Mouse (Mus musculus): ENCODE data around the gene Gm16503.
"Not testable (repeated sequence)": the region's sequence is repeated elsewhere in the genome, so short reads cannot be mapped to it uniquely, and the experiment has no call there.

Gene Gm16503

DNA sequence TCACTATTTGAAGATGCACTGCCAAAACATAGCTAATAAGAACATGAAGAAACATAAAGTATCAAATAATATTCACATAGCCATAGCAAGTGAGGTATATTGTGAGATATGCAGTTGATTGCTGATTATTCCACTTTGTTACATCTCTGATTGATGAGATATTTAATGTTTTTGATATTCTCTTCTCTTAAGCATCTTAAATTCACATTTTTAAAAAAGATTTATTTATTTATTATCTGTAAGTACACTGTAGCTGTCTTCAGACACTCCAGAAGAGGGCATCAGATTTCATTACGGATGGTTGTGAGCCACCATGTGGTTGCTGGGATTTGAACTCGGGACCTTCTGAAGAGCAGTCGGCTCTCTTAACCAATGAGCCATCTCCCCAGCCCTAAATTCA is at the start of gene Gm16503:
TSS of gene Gm16503 (plus strand) at position 301 of the 400 bp plus-strand sequence.
- DNase-seq (ENCODE audit: low spot score) = not testable (repeated sequence)

DNA sequence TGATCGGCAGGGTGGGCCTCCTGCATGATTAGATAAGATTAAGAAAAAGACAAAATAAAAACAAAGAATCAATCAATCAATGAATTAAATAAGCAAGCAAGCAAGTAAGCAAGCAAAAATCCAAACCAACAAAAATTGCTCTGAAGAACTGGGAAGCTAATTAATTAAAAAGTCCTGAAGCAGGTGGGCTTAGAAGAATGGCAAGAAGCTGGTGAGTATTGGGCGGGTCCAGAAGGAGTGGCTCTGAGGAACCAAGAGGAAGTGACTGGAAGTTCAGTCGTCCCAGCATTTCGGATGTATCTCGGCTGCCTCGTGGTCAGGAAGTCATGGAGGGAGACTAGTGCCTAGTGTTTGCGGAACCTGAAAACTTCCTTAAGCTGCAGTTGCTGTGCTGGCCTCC is 47.9 kb upstream of the Gm16503 start, which contains the start of gene Zfp982:
TSS of gene Zfp982 (plus strand) at position 301 of the 400 bp plus-strand sequence.
- not testable (repeated sequence) for DNase-seq (ENCODE audit: low spot score)

DNA sequence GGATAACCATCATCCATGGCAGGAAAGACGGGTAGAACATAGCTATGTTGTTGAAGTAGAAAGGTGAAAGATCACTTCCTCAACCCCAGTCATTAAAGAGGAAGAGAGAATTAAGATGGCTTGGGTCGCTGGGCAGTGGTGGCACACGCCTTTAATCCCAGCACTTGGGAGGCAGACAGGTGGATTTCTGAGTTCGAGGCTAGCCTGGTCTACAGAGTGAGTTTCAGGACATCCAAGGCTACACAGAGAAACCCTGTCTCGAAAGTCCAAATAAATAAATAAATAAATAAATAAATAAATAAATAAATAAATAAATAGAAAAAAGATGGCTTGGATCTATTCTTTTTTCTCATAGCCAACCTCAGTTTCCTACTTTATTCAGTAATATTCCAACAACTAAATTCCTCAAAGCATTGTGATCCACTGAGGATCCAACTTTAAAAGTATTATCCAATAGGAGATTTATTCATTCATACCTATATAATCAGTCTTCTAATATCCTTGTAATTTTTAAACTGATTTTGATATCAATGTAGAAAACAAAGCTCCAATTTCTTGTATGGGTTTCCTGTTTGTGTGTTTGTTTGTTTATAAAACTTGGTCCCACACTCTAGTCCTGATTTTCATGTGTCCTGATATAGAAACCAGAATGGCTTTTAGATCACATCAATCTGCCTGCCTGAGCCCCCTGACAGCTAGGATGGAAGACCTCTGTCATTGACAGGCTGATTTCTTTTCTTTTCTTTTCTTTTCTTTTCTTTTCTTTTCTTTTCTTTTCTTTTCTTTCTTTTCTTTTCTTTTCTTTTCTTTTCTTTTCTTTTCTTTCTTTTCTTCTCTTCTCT is 41.0 kb upstream of the Gm16503 start:
- DNase-seq (ENCODE audit: low spot score) = not testable (repeated sequence)

- DNase-seq (ENCODE audit: low spot score) = no peak
Observed at GRCm38 (mm10) chr4:147509174-147509573, 30.8 kb upstream of the Gm16503 start.

DNA sequence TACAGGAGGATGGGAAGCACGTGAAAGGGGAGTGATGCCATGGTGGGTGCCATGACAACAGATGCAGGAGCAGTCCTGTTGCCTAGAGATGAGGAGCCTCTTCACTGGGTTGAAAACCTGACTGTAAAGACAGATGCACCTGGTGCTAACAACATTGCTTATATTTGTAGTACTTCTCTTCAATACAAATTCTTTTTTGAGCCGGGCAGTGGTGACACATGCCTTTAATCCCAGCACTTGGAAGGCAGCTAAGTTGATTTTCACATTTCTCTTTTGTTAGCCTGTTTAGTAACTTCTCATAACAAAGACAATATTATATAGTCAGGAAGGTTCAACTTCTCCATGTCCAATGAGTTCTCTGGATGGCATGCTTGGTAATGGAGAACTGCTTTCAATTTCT is 21.0 kb upstream of the Gm16503 start:
- DNase-seq (ENCODE audit: low spot score) = no peak

DNA sequence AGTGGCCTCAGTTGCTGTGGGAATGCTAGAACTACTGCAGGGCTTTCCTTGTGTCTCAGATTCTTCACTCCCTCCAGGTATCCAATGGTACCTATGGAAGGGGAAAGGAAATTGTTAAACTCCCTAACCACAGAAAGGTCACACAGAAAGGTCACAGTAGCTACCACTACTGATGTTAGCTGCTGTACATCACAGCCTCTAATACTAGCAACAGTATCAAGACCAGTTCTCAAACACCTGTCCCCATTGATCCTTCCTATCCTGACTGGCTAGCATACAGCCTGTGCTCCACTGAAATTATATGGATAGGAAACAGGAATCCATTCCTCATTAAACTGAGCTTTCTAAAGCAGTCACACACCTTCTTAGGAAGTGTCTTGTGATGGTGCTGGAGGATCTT is 19.9 kb upstream of the Gm16503 start:
- DNase-seq (ENCODE audit: low spot score) = no peak

GRCm38 (mm10) chr4:147525125-147525524 is 14.9 kb upstream of the Gm16503 start:
- DNase-seq (ENCODE audit: low spot score) = no peak

GRCm38 (mm10) chr4:147530366-147530765 is 9.7 kb upstream of the Gm16503 start:
- DNase-seq (ENCODE audit: low spot score) = no peak

- not testable (repeated sequence) for DNase-seq (ENCODE audit: low spot score)
Observed at GRCm38 (mm10) chr4:147535916-147536315, 4.1 kb upstream of the Gm16503 start.

DNA sequence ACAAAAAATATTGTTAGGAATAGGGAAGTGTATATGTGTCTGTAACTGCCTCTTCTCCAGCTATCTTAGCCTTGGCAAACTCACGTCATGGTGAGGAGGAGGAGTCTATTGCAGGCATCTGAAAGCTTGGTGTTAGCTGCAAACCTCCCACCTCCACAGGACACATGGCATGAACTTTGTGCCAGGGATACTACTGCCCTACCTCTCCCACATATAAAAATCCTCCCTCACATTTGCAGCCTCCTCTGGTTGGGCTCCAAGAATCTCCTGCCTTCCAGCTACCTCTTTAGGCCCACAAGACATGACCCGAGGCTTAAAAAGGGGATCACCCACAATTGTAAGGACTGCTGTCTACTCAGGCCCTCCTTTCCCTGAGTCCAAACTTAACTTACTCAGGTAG is 2.3 kb upstream of the Gm16503 start:
- DNase-seq (ENCODE audit: low spot score) = no peak

- DNase-seq (ENCODE audit: low spot score) = no peak
Observed at GRCm38 (mm10) chr4:147541105-147541504, 1.1 kb downstream of the Gm16503 start.

GRCm38 (mm10) chr4:147553071-147553470 is 13.1 kb downstream of the Gm16503 start, which contains the start of gene Zfp985:
Gene Zfp985 (plus strand): TSS chr4:147553277.
- DNase-seq (ENCODE audit: low spot score) = not testable (repeated sequence)

DNA sequence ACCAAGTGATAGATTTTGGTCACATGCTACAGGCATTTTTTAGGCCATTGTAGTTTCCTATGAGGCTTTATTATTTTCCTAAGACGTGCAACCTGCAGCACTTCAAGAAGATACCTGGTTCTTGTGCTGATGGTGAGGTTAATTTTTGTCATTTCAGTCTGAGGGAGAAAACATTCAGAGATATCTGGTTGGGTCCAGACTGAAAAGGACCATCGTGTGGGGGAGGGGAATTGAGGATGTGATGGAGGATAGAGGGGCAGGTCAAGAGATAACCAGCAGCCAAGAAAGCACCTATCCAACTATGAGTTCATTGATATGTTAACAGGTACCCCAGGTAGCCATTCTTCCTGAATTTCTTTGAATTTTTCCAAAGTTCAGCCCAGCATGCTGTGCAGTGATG is 14.3 kb downstream of the Gm16503 start:
- not testable (repeated sequence) for DNase-seq (ENCODE audit: low spot score)

GRCm38 (mm10) chr4:147556921-147557320 is 16.9 kb downstream of the Gm16503 start:
- DNase-seq (ENCODE audit: low spot score) = not testable (repeated sequence)

DNA sequence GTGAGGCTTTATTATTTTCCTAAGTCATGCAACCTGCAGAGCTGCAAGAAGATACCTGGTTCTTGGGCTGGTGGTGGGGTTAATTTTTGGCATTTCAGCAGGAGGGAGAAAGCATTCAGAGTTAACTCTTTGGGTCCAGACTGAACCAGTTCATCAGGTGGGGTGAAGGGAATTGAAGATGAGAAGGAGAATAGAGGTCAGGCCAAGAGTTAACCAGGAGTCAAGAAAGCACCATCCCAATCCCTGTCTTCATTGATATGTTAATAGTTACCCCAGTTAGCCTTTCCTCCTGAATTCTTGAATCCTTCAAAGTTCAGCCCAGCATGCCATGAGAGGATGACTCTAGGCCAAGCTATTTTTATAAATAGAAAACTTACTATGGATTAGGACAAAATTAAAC is 18.0 kb downstream of the Gm16503 start:
- not testable (repeated sequence) for DNase-seq (ENCODE audit: low spot score)

GRCm38 (mm10) chr4:147559096-147559495 is 19.1 kb downstream of the Gm16503 start:
- DNase-seq (ENCODE audit: low spot score) = not testable (repeated sequence)

DNA sequence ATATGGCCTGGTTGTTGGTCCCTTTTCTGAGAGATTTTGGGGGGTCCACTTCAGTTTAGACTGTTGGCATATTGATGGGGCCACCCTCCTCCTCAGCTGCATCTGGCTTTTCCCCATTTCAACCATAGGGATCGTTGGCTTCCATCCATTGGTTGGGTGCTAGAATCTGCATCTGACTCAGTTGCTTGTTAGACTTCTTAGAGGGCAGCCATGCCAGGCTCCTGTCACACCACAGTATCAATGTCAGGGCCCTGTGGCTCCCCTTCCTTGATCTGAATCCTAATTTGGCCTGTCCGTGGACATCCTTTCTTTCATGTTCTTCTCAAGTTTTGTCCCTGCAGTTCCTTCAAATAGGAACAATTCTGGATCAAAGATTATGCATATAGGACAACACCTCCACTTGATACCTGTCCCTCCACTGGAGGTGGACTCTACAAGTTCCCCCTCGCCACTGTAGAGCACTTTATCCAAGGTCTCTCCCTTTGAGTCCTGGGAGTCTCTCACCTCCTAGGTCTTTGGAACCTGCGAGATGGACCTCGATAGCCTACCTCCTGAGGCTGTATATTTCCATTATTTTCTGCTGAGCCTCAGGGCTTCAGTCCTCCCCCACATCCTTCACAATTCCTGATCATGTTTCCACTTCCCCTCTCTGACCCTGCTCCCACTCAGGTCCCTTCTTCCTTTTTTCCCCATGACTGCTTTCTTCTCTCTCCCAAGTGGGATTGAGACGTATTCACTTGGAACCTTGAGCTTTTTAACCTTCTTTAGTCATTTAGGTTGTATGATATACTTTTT is 25.6 kb downstream of the Gm16503 start:
- DNase-seq (ENCODE audit: low spot score) = no peak

GRCm38 (mm10) chr4:147571156-147571555 is 31.1 kb downstream of the Gm16503 start:
- DNase-seq (ENCODE audit: low spot score) = not testable (repeated sequence)

- not testable (repeated sequence) for DNase-seq (ENCODE audit: low spot score)
Observed at GRCm38 (mm10) chr4:147579371-147579770, 39.4 kb downstream of the Gm16503 start.

- no peak for DNase-seq (ENCODE audit: low spot score)
Observed at GRCm38 (mm10) chr4:147586511-147587473, 46.8 kb downstream of the Gm16503 start.
